Mouse (Mus musculus) embryonic facial prominence, embryonic 14.5 days (tissue): Measurements from ENCODE around the gene Gmeb2. TPM values are rescaled to one million over a fixed set of nuclear protein-coding genes. Genes with fewer than 3 reads are reported as not detected.

Source experiments
- ATAC-seq: fragments of 200-750 bp; cut with Nextera tagmentation; 2 replicates; pipeline ENCODE4 v1.8.0; 2017; ENCODE audit warnings: low read depth, moderate number of reproducible peaks, moderate TSS enrichment
- DNase-seq: peaks from one replicate; pipeline ENCODE4 v3.0.0-alpha.2; 2015; ENCODE audit warnings: low spot score
- H3K27ac ChIP-seq: fragments of 300-500 bp; sonication (generic); replicated peaks from 2 replicates; pipeline ENCODE4 v1.5.1; 2014; ENCODE audit warnings: low read depth, mild to moderate bottlenecking, low read length, moderate library complexity
- H3K27me3 ChIP-seq: fragments of 300-500 bp; sonication (generic); replicated peaks from 2 replicates; pipeline ENCODE4 v1.6.1; 2014; ENCODE audit warnings: low read length; ENCODE audit not compliant: control insufficient read depth, insufficient read depth
- H3K36me3 ChIP-seq: fragments of 300-500 bp; sonication (generic); 2 replicates; pipeline ENCODE4 v1.6.1; 2014; ENCODE audit warnings: low read length, mixed read lengths; ENCODE audit not compliant: control insufficient read depth, insufficient read depth
- H3K4me1 ChIP-seq: fragments of 300-500 bp; sonication (generic); 2 replicates; pipeline ENCODE4 v1.6.1; 2014; ENCODE audit warnings: antibody characterized with exemption, low read length; ENCODE audit not compliant: control insufficient read depth, insufficient read depth
- H3K4me2 ChIP-seq: fragments of 300-500 bp; sonication (generic); 2 replicates; pipeline ENCODE4 v1.6.1; 2014; ENCODE audit warnings: low read depth, mild to moderate bottlenecking, low read length, moderate library complexity, mixed read lengths
- H3K4me3 ChIP-seq: fragments of 300-500 bp; sonication (generic); 2 replicates; pipeline ENCODE4 v1.5.1; 2014; ENCODE audit warnings: low read depth, mild to moderate bottlenecking, low read length
- H3K9ac ChIP-seq: fragments of 300-500 bp; sonication (generic); 2 replicates; pipeline ENCODE4 v1.6.1; 2014; ENCODE audit warnings: low read depth, mild to moderate bottlenecking, low read length, moderate library complexity, mixed read lengths
- H3K9me3 ChIP-seq: fragments of 300-500 bp; sonication (generic); 2 replicates; pipeline ENCODE4 v1.6.1; 2016; ENCODE audit warnings: low read length; ENCODE audit not compliant: control insufficient read depth
- WGBS: fragments of 180-500 bp; shearing (Covaris S2); extraction: QIAGEN DNeasy Blood & Tissue Kit; methylation state at CpG from one replicate; pipeline ENCODE4 v1.1.7; 2014; 5-methylcytosine and 5-hydroxymethylcytosine counted together
- polyA plus RNA-seq: library from polyadenylated mRNA; unstranded; fragments of >200 nt; fragmentation: Nextera tagmentation; extraction: Ambion mirVana; gene quantifications from 2 replicates; pipeline ENCODE4 v1.2.1, GENCODE M21; 2014

Gene Gmeb2
- polyA plus RNA-seq, 1 experiment from 2014 or later: 13.5 TPM

- no peak overlapping the region for H3K4me3 ChIP-seq
- H3K36me3 ChIP-seq: no peaks in the 10 kb centered on the region
- H3K27me3 ChIP-seq: no peaks in the 10 kb centered on the region
- no peak overlapping the region for H3K9ac ChIP-seq
- no peaks in the 10 kb centered on the region for H3K9me3 ChIP-seq
- H3K4me1 ChIP-seq: peaks cover 4% of the 10 kb centered on the region; the same call in 1 of the 2 replicates
- DNase-seq: no peak
- H3K4me2 ChIP-seq: no peak overlapping the region
- no peak for ATAC-seq
- no peak overlapping the region for H3K27ac ChIP-seq
- 91% methylated on average over 9 of the region's 9 CpGs for WGBS
These were observed 48.6 kb downstream of the Gmeb2 start for GRCm38 (mm10) chr2:181239261-181239660.

- H3K9me3 ChIP-seq: no peaks in the 10 kb centered on the region
- no peak overlapping the region for H3K4me3 ChIP-seq
- WGBS: 74% methylated on average over 2 of the region's 2 CpGs
- H3K36me3 ChIP-seq: no peaks in the 10 kb centered on the region
- no peak overlapping the region for H3K9ac ChIP-seq
- no peak for DNase-seq
- no peak overlapping the region for H3K27ac ChIP-seq
- H3K4me2 ChIP-seq: no peak overlapping the region
- H3K4me1 ChIP-seq: peaks cover 4% of the 10 kb centered on the region; the same call in 1 of the 2 replicates
- no peak for ATAC-seq
- no peaks in the 10 kb centered on the region for H3K27me3 ChIP-seq
These were observed 49.0 kb downstream of the Gmeb2 start for GRCm38 (mm10) chr2:181238861-181239260.

GRCm38 (mm10) chr2:181238091-181238610, 49.7 kb downstream of the Gmeb2 start:
- WGBS: 73% methylated on average over 10 of the region's 10 CpGs
- Histone ChIP-seq H3K4me3 (no peak overlapping the region), H3K4me1 (peaks cover 4% of the 10 kb centered on the region; the same call in 1 of the 2 replicates), H3K9ac (no peak overlapping the region), H3K27ac (no peak overlapping the region), H3K9me3 (no peaks in the 10 kb centered on the region), H3K27me3 (no peaks in the 10 kb centered on the region), H3K4me2 (no peak overlapping the region), H3K36me3 (no peaks in the 10 kb centered on the region)
- DNase-seq: no peak
- ATAC-seq: no peak

GRCm38 (mm10) chr2:181237251-181238014, 50.4 kb downstream of the Gmeb2 start:
- H3K4me1 ChIP-seq: peaks cover 4% of the 10 kb centered on the region; the same call in 1 of the 2 replicates
- no peaks in the 10 kb centered on the region for H3K9me3 ChIP-seq
- no peak overlapping the region for H3K9ac ChIP-seq
- WGBS: 85% methylated on average over 17 of the region's 17 CpGs
- no peak overlapping the region for H3K4me2 ChIP-seq
- ATAC-seq (no peak), DNase-seq (no peak)
- H3K27ac ChIP-seq: no peak overlapping the region
- H3K4me3 ChIP-seq: no peak overlapping the region
- H3K27me3 ChIP-seq: no peaks in the 10 kb centered on the region
- H3K36me3 ChIP-seq: no peaks in the 10 kb centered on the region

- no peak overlapping the region for H3K4me3 ChIP-seq
- no peaks in the 10 kb centered on the region for H3K36me3 ChIP-seq
- H3K4me1 ChIP-seq: no peaks in the 10 kb centered on the region
- H3K9ac ChIP-seq: no peak overlapping the region
- H3K27ac ChIP-seq: no peak overlapping the region
- DNase-seq (no peak), ATAC-seq (no peak)
- H3K4me2 ChIP-seq: no peak overlapping the region
- H3K9me3 ChIP-seq: no peaks in the 10 kb centered on the region
- WGBS: 82% methylated on average over 23 of the region's 23 CpGs
- no peaks in the 10 kb centered on the region for H3K27me3 ChIP-seq
These were observed 51.9 kb downstream of the Gmeb2 start for GRCm38 (mm10) chr2:181235681-181236566.

GRCm38 (mm10) chr2:181234680-181235079, 53.2 kb downstream of the Gmeb2 start:
- no peaks in the 10 kb centered on the region for H3K9me3 ChIP-seq
- H3K27ac ChIP-seq: no peak overlapping the region
- no peaks in the 10 kb centered on the region for H3K27me3 ChIP-seq
- H3K36me3 ChIP-seq: no peaks in the 10 kb centered on the region
- no peak for DNase-seq
- no peak overlapping the region for H3K4me2 ChIP-seq
- H3K4me3 ChIP-seq: no peak overlapping the region
- no peaks in the 10 kb centered on the region for H3K4me1 ChIP-seq
- no peak for ATAC-seq
- 90% methylated on average over 11 of the region's 11 CpGs for WGBS
- H3K9ac ChIP-seq: no peak overlapping the region

- Histone ChIP-seq H3K9me3 (no peaks in the 10 kb centered on the region), H3K36me3 (no peaks in the 10 kb centered on the region), H3K27me3 (no peaks in the 10 kb centered on the region), H3K4me1 (no peaks in the 10 kb centered on the region), H3K4me3 (no peak overlapping the region), H3K27ac (no peak overlapping the region), H3K9ac (no peak overlapping the region), H3K4me2 (no peak overlapping the region)
- no peak for ATAC-seq
- 89% methylated on average over 15 of the region's 15 CpGs for WGBS
- DNase-seq: no peak
These were observed 54.4 kb downstream of the Gmeb2 start for GRCm38 (mm10) chr2:181233443-181233842.

GRCm38 (mm10) chr2:181231171-181231570, 56.7 kb downstream of the Gmeb2 start:
- Histone ChIP-seq H3K4me3 (no peak overlapping the region), H3K27ac (no peak overlapping the region), H3K9me3 (no peaks in the 10 kb centered on the region), H3K4me1 (no peaks in the 10 kb centered on the region), H3K27me3 (no peaks in the 10 kb centered on the region), H3K36me3 (no peaks in the 10 kb centered on the region), H3K4me2 (no peak overlapping the region), H3K9ac (no peak overlapping the region)
- ATAC-seq: no peak
- no peak for DNase-seq
- WGBS: 81% methylated on average over 18 of the region's 20 CpGs
